Mouse (Mus musculus) G1E (cell line): ENCODE data around the gene Sytl4.

Source experiments
- CTCF ChIP-seq: IDR thresholded peaks from 2 replicates; pipeline ENCODE4 v1.5.1; 2012; ENCODE audit warnings: low read depth, low read length, inconsistent platforms, mixed read lengths
- POLR2AphosphoS5 ChIP-seq: IDR thresholded peaks from 2 replicates; pipeline ENCODE4 v1.6.1; 2012; ENCODE audit warnings: low read depth, low read length, inconsistent platforms; ENCODE audit not compliant: insufficient replicate concordance

DNA sequence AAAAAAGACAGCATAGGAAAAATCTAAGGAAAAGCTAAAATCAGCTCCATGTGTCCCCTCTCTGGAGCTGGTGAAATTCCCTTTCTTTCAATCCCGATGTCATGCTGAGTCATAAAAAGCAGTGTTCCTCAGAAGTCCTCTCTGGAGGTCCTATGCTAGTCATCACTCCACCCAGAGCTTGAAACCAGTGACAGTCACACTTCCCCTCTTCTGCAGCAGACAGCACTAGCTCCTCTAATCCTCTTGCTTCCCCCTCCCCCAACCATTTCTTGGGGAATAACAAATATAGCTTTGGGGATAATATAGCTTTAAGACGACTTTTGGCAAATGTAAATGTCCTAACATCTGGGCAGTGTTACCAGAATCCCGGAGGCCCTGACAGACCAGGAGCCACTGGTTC is 73.4 kb downstream of the Sytl4 start, which contains the start of gene Srpx2:
- TF ChIP-seq POLR2AphosphoS5 (no peak), CTCF (no peak)
